Mouse (Mus musculus): ENCODE results near the gene Wdr62.
A peak's percentile ranks its signal among the peaks of the same experiment; 100 is the strongest.

DNA sequence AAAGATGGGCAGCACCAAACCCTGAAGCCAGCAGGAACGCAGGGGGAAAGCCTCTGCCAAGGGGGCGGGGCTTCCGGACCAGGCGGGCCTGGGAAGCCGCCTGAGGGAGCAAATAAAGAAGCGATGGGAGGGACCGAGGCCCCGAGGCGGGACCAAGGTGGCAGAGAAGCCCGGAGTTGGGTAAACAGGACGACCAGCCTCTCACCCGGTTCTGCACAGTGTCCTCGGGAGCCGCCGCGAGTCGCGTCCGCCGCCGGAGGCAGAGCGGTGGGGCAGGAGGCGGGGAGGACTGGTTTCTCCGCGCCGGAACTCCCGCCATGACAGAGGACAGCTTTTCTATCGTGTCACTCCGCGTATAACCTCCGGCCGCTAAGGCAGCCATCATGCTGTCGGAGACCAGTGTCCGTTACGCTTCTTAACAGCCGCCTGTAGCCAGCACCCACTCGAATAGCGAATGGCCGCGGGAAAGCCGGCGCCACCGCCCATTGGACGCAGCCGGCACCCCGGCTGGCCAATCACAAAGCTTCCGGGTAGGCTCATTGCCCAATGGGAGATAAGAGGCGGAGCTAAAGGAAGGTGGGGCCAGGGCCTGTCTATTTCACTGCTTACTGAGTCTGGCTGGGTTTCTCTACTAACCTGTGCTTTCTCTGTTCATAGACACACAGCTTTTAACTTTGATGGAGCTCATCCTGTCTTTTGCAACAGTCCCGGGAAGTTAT is at the start of gene Wdr62, which contains the start of gene Thap8:
- TF ChIP-seq CTCF (IDR thresholded peaks at IDR 0.05; ENCODE audit: low read depth) = no peak
- TF ChIP-seq EP300 (IDR thresholded peaks at IDR 0.05; ENCODE audit: low read depth) = peak; percentile 24
